Mouse (Mus musculus) kidney, adult 2 months (tissue): ENCODE data around the gene Glis3.

ENCODE experiments used
- CTCF ChIP-seq: fragments of 200-500 bp; conservative IDR thresholded peaks from 2 replicates; pipeline ENCODE4 v1.5.1; 2011; ENCODE audit warnings: low read depth, mild to moderate bottlenecking, control low read depth, low read length, moderate library complexity, mixed read lengths; ENCODE audit not compliant: insufficient read depth, insufficient read length
- POLR2A ChIP-seq: fragments of 200-500 bp; IDR thresholded peaks from one replicate; pipeline ENCODE4 v1.6.1; 2011; ENCODE audit warnings: low read depth, low read length, control low read depth

DNA sequence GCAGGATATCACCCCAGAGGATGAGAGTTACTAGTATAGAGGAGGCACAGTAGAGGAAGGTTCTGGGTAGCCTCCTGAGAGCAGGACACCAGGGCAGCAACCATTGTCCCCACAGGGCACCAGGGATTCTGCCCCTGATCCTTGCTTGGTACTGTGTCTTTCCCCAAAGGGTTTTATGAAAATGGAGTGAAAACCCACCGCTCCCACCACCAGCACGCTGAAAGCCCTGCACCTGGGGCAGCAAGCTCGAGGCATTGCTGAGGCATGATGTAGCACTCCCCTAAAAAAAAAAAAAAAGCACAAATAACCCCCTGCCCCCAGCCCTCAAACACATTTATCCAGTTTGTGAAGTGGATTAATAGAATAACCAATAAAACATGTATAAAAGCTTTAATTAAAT is 421.4 kb downstream of the Glis3 start:
- TF ChIP-seq CTCF: no peak
- TF ChIP-seq POLR2A: no peak
